Mouse (Mus musculus) midbrain, postnatal 0 days (tissue): ENCODE measurements around the gene Hs2st1. TPM values are rescaled to one million over a fixed set of nuclear protein-coding genes. Genes with fewer than 3 reads are reported as not detected.

Source experiments
- ATAC-seq: fragments of 200-750 bp; cut with Nextera tagmentation; 2 replicates; pipeline ENCODE4 v1.8.0; 2017; ENCODE audit warnings: moderate number of reproducible peaks, mild to moderate bottlenecking, moderate TSS enrichment, moderate library complexity; ENCODE audit not compliant: low FRiP score
- DNase-seq: peaks from one replicate; pipeline ENCODE4 v3.0.0-alpha.2; 2015; ENCODE audit warnings: low spot score
- H3K27ac ChIP-seq: fragments of 300-500 bp; sonication (generic); 2 replicates; pipeline ENCODE4 v1.5.1; 2014; ENCODE audit warnings: low read depth, mild to moderate bottlenecking, low read length, mixed read lengths
- H3K27me3 ChIP-seq: fragments of 300-500 bp; sonication (generic); 2 replicates; pipeline ENCODE4 v1.6.1; 2014; ENCODE audit warnings: low read length, control low read depth, mixed read lengths; ENCODE audit not compliant: insufficient read depth
- H3K36me3 ChIP-seq: fragments of 300-500 bp; sonication (generic); 2 replicates; pipeline ENCODE4 v1.6.1; 2014; ENCODE audit warnings: low read length, control low read depth, mixed read lengths; ENCODE audit not compliant: insufficient read depth
- H3K4me1 ChIP-seq: fragments of 300-500 bp; sonication (generic); 2 replicates; pipeline ENCODE4 v1.6.1; 2014; ENCODE audit warnings: mild to moderate bottlenecking, control low read depth, antibody characterized with exemption, low read length, mixed read lengths; ENCODE audit not compliant: insufficient read depth
- H3K4me2 ChIP-seq: fragments of 300-500 bp; sonication (generic); 2 replicates; pipeline ENCODE4 v1.6.1; 2014; ENCODE audit warnings: low read depth, mild to moderate bottlenecking, low read length, mixed read lengths; ENCODE audit not compliant: poor library complexity, severe bottlenecking
- H3K4me3 ChIP-seq: fragments of 300-500 bp; sonication (generic); 2 replicates; pipeline ENCODE4 v1.5.1; 2014; ENCODE audit warnings: low read depth, mild to moderate bottlenecking, low read length, moderate library complexity
- H3K9ac ChIP-seq: fragments of 300-500 bp; sonication (generic); replicated peaks from 2 replicates; pipeline ENCODE4 v1.6.1; 2014; ENCODE audit warnings: mild to moderate bottlenecking, low read length, moderate library complexity, mixed read lengths; ENCODE audit not compliant: poor library complexity, severe bottlenecking
- H3K9me3 ChIP-seq: fragments of 300-500 bp; sonication (generic); 2 replicates; pipeline ENCODE4 v1.6.1; 2016; ENCODE audit warnings: low read length, control low read depth
- CTCF ChIP-seq: IDR thresholded peaks from 2 replicates; pipeline ENCODE4 v1.5.1; 2016; ENCODE audit warnings: antibody characterized with exemption, mild to moderate bottlenecking
- WGBS: fragments of 180-500 bp; shearing (Covaris S2); extraction: QIAGEN DNeasy Blood & Tissue Kit; methylation state at CpG from one replicate; pipeline ENCODE4 v1.1.7; 2014; 5-methylcytosine and 5-hydroxymethylcytosine counted together
- polyA plus RNA-seq: library from polyadenylated mRNA; unstranded; fragments of >200 nt; fragmentation: Nextera tagmentation; extraction: Ambion mirVana; gene quantifications from 2 replicates; pipeline ENCODE4 v1.2.1, GENCODE M21; 2015
- total RNA-seq: library from RNA; depleted of rRNA; stranded (reverse); fragments of >200 nt; gene quantifications from 2 replicates; pipeline ENCODE4 v1.2.3, GENCODE M21; 2014

The Hs2st1 gene
- total and polyA plus RNA-seq, 2 experiments from 2014 or later: 13.4 to 48.5 TPM

DNA sequence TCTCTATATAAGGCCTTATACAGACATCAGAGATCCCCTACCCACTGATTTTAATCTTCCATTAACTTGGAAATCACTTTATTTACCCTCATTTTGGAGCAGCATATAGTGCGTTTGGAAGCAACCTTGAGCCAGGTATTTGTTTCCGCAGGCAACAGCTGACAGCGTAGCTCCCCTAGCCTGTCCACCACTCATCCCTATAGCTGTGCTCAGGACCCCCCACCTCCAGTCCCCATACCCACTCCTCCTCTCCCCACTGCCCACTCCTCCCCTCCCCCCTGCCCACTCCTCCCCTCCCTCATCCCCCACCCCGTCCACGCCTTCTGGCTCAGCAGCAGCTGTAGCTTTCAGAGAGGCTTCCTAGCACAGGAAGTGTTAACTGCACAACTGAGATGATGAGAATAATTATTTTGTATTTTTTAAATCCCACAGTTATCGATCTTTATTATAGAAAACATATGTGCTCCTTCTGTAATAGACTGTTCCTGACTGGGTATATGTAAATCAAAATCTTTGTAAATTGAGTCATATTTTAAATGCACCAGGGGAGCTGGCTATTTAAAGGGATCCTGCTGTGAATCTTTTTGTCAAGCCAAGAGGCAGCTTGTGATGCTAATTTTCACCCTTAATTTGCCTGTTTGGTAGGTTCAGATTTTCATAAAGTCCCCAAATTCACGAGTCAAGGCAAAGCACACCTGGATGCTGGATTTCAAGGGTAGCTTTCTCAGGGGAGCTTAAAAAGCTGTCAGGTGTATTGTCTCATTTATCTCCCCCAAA lies 148.4 kb downstream of the Hs2st1 start:
- no peak for DNase-seq
- Histone ChIP-seq H3K9ac (no peak overlapping the region), H3K9me3 (no peaks in the 10 kb centered on the region), H3K4me1 (no peaks in the 10 kb centered on the region), H3K36me3 (no peaks in the 10 kb centered on the region), H3K4me3 (no peak overlapping the region), H3K27ac (no peak overlapping the region), H3K4me2 (no peak overlapping the region), H3K27me3 (no peaks in the 10 kb centered on the region)
- ATAC-seq: no peak
- WGBS: 27% methylated on average over 7 of the region's 7 CpGs
- TF ChIP-seq CTCF: no peak

DNA sequence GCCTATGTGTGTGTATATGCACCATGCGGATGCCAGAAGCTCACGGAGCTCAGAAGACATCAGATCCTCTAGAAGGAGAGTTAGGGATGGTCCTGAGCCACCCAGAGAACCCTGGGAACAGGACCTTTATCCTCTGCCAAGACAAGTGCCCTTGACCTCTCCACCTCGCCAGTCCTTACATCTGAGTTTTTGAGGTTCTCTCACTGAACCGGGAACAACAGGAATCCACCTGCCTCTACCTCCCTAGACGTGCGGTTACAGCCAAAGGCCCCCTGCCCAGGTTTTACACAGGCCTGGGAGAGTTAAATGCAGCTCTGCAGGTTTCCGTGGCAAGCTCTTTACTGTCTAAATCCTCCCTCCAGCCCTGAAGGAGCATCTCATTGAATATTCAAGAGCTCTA lies 156.2 kb downstream of the Hs2st1 start:
- no peak for TF ChIP-seq CTCF
- H3K9me3 ChIP-seq: no peaks in the 10 kb centered on the region
- H3K4me2 ChIP-seq: no peak overlapping the region
- DNase-seq (no peak), ATAC-seq (no peak)
- H3K4me1 ChIP-seq: peaks cover 5% of the 10 kb centered on the region; the same call in 1 of the 2 replicates
- no peaks in the 10 kb centered on the region for H3K36me3 ChIP-seq
- 36% methylated on average over 7 of the region's 7 CpGs for WGBS
- no peaks in the 10 kb centered on the region for H3K27me3 ChIP-seq
- H3K4me3 ChIP-seq: no peak overlapping the region
- H3K9ac ChIP-seq: no peak overlapping the region
- no peak overlapping the region for H3K27ac ChIP-seq

- H3K9me3 ChIP-seq: no peaks in the 10 kb centered on the region
- peak; percentile 57 for ATAC-seq
- TF ChIP-seq CTCF: no peak
- H3K27me3 ChIP-seq: no peaks in the 10 kb centered on the region
- no peak overlapping the region for H3K4me3 ChIP-seq
- H3K36me3 ChIP-seq: no peaks in the 10 kb centered on the region
- 2% methylated on average over 10 of the region's 10 CpGs for WGBS
- DNase-seq: peak; percentile 15
- no peak overlapping the region for H3K9ac ChIP-seq
- H3K4me2 ChIP-seq: peak overlapping the region; percentile 28; the same call in 1 of the 2 replicates
- peaks cover 5% of the 10 kb centered on the region; the same call in 1 of the 2 replicates for H3K4me1 ChIP-seq
- no peak overlapping the region for H3K27ac ChIP-seq
These were observed 157.3 kb downstream of the Hs2st1 start for GRCm38 (mm10) chr3:144412538-144413272.

GRCm38 (mm10) chr3:144411650-144412278 lies 158.2 kb downstream of the Hs2st1 start:
- Histone ChIP-seq H3K4me3 (no peak overlapping the region), H3K9ac (no peak overlapping the region), H3K27ac (no peak overlapping the region), H3K4me2 (no peak overlapping the region), H3K27me3 (no peaks in the 10 kb centered on the region), H3K9me3 (no peaks in the 10 kb centered on the region), H3K36me3 (no peaks in the 10 kb centered on the region), H3K4me1 (peaks cover 5% of the 10 kb centered on the region; the same call in 1 of the 2 replicates)
- TF ChIP-seq CTCF: no peak
- DNase-seq: no peak
- no peak for ATAC-seq
- 18% methylated on average over 8 of the region's 8 CpGs for WGBS

DNA sequence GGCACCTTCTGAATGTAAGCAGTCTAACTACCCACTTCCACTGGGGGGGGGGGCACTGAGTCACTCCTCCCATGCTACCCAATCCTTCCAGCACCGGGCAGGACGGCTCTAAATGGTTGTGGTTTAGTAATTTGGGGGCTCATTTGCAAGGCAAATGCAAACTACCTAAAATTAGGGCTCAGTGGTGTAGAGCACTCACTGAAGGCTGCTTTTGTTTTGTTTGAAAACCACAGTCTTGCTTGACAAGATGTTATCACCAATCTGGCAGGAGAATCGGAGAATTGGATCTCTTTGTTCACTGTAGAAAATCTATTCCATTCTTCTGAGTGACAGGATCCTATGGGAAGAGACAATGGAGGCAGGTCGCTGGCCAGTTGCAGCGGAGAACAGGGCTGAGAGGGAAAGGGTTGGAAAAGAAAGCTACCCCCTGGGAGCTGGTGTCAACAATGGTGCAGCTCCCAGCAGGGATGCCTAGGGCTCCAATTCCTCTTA lies 158.9 kb downstream of the Hs2st1 start:
- Histone ChIP-seq H3K4me3 (no peak overlapping the region), H3K4me1 (peaks cover 5% of the 10 kb centered on the region; the same call in 1 of the 2 replicates), H3K4me2 (no peak overlapping the region), H3K9me3 (no peaks in the 10 kb centered on the region), H3K27ac (no peak overlapping the region), H3K36me3 (no peaks in the 10 kb centered on the region), H3K27me3 (no peaks in the 10 kb centered on the region), H3K9ac (no peak overlapping the region)
- ATAC-seq (no peak), DNase-seq (peak; percentile 18)
- TF ChIP-seq CTCF: no peak
- WGBS: 14% methylated on average over 5 of the region's 5 CpGs
